Mouse (Mus musculus) heart, embryonic 16.5 days (tissue): ENCODE measurements around the gene Tpst2. TPM values are rescaled to one million over a fixed set of nuclear protein-coding genes. Genes with fewer than 3 reads are reported as not detected.

ENCODE experiments used
- ATAC-seq: fragments of 200-750 bp; cut with Nextera tagmentation; replicated peaks from 2 replicates; pipeline ENCODE4 v1.8.0; 2017; ENCODE audit warnings: moderate number of reproducible peaks; ENCODE audit not compliant: insufficient read depth, low FRiP score; ENCODE audit errors: extremely low read depth
- H3K27ac ChIP-seq: fragments of 300-500 bp; sonication (generic); 2 replicates; pipeline ENCODE4 v1.5.1; 2014; ENCODE audit warnings: mild to moderate bottlenecking, low read length, control low read depth, moderate library complexity
- H3K27me3 ChIP-seq: fragments of 300-500 bp; sonication (generic); 2 replicates; pipeline ENCODE4 v1.6.1; 2014; ENCODE audit warnings: low read length, mixed read lengths; ENCODE audit not compliant: control insufficient read depth, insufficient read depth
- H3K36me3 ChIP-seq: fragments of 300-500 bp; sonication (generic); 2 replicates; pipeline ENCODE4 v1.6.1; 2014; ENCODE audit not compliant: control insufficient read depth, insufficient read depth
- H3K4me1 ChIP-seq: fragments of 300-500 bp; sonication (generic); 2 replicates; pipeline ENCODE4 v1.6.1; 2014; ENCODE audit warnings: low read length, mixed read lengths; ENCODE audit not compliant: control insufficient read depth, insufficient read depth
- H3K4me2 ChIP-seq: fragments of 300-500 bp; sonication (generic); 2 replicates; pipeline ENCODE4 v1.6.1; 2014; ENCODE audit warnings: low read depth, mild to moderate bottlenecking, control low read depth, low read length
- H3K4me3 ChIP-seq: fragments of 300-500 bp; sonication (generic); 2 replicates; pipeline ENCODE4 v1.5.1; 2014; ENCODE audit warnings: mild to moderate bottlenecking, control low read depth, low read length
- H3K9ac ChIP-seq: fragments of 300-500 bp; sonication (generic); 2 replicates; pipeline ENCODE4 v1.6.1; 2014; ENCODE audit warnings: low read length, control low read depth
- H3K9me3 ChIP-seq: fragments of 300-500 bp; sonication (generic); replicated peaks from 2 replicates; pipeline ENCODE4 v1.6.1; 2016; ENCODE audit warnings: low read length; ENCODE audit not compliant: control insufficient read depth
- WGBS: fragments of 180-500 bp; shearing (Covaris S2); extraction: QIAGEN DNeasy Blood & Tissue Kit; methylation state at CpG from one replicate; pipeline ENCODE4 v1.1.7; 2014; 5-methylcytosine and 5-hydroxymethylcytosine counted together
- polyA plus RNA-seq: library from polyadenylated mRNA; unstranded; fragments of >200 nt; fragmentation: Nextera tagmentation; extraction: Ambion mirVana; gene quantifications from 2 replicates; pipeline ENCODE4 v1.2.1, GENCODE M21; 2015

Tpst2 gene
- polyA plus RNA-seq, 1 experiment from 2014 or later, result 53.0 TPM

GRCm38 (mm10) chr5:112283543-112284202, 7.2 kb downstream of the Tpst2 start:
- ATAC-seq, result peak; percentile 51; the same call in 1 of the 2 replicates
- peak overlapping the region; percentile 36; the same call in 1 of the 2 replicates for H3K4me2 ChIP-seq

GRCm38 (mm10) chr5:112284203-112284582, 7.7 kb downstream of the Tpst2 start:
- Histone ChIP-seq H3K27ac (peak overlapping the region; percentile 84), H3K9me3 (no peaks in the 10 kb centered on the region), H3K4me2 (peak overlapping the region; percentile 13; the same call in 1 of the 2 replicates), H3K4me1 (peaks cover 64% of the 10 kb centered on the region), H3K9ac (peak overlapping the region; percentile 40), H3K27me3 (no peaks in the 10 kb centered on the region), H3K36me3 (no peaks in the 10 kb centered on the region), H3K4me3 (no peak overlapping the region)
- ATAC-seq, result no peak
- 67% methylated on average over 7 of the region's 7 CpGs for WGBS

More at GRCm38 (mm10) chr5:112283543-112284202, 7.2 kb downstream of the Tpst2 start:
- 50% methylated on average over 10 of the region's 10 CpGs for WGBS
- H3K4me3 ChIP-seq, result no peak overlapping the region
- H3K9me3 ChIP-seq, result no peaks in the 10 kb centered on the region
- peaks cover 66% of the 10 kb centered on the region for H3K4me1 ChIP-seq
- H3K9ac ChIP-seq, result no peak overlapping the region
- no peaks in the 10 kb centered on the region for H3K36me3 ChIP-seq
- H3K27me3 ChIP-seq, result no peaks in the 10 kb centered on the region
- peak overlapping the region; percentile 84 for H3K27ac ChIP-seq

GRCm38 (mm10) chr5:112285548-112286085, 9.1 kb downstream of the Tpst2 start:
- peaks cover 55% of the 10 kb centered on the region for H3K4me1 ChIP-seq
- H3K4me3 ChIP-seq, result no peak overlapping the region
- ATAC-seq, result no peak
- no peaks in the 10 kb centered on the region for H3K27me3 ChIP-seq
- H3K27ac ChIP-seq, result peak overlapping the region; percentile 84; the same call in 1 of the 2 replicates
- 0 out of 2 replicates have a peak overlapping the region, but pooled peaks have one; percentile 7 for H3K9ac ChIP-seq
- no peak overlapping the region for H3K4me2 ChIP-seq
- no peaks in the 10 kb centered on the region for H3K36me3 ChIP-seq
- 78% methylated on average over 7 of the region's 7 CpGs for WGBS
- no peaks in the 10 kb centered on the region for H3K9me3 ChIP-seq

GRCm38 (mm10) chr5:112286608-112286983, 10.1 kb downstream of the Tpst2 start:
- 68% methylated on average over 2 of the region's 2 CpGs for WGBS
- Histone ChIP-seq H3K36me3 (no peaks in the 10 kb centered on the region), H3K9me3 (no peaks in the 10 kb centered on the region), H3K9ac (no peak overlapping the region), H3K4me3 (no peak overlapping the region), H3K27me3 (no peaks in the 10 kb centered on the region), H3K4me2 (no peak overlapping the region), H3K4me1 (peaks cover 47% of the 10 kb centered on the region), H3K27ac (peak overlapping the region; percentile 50; the same call in 1 of the 2 replicates)
- no peak for ATAC-seq

- Histone ChIP-seq H3K4me2 (no peak overlapping the region), H3K4me3 (no peak overlapping the region), H3K27me3 (no peaks in the 10 kb centered on the region), H3K36me3 (no peaks in the 10 kb centered on the region), H3K9me3 (no peaks in the 10 kb centered on the region), H3K4me1 (peaks cover 45% of the 10 kb centered on the region), H3K9ac (no peak overlapping the region; the same call in 1 of the 2 replicates), H3K27ac (peak overlapping the region; percentile 75)
- WGBS, result 67% methylated on average over 11 of the region's 11 CpGs
- no peak for ATAC-seq
Observed at GRCm38 (mm10) chr5:112286984-112287641, 10.6 kb downstream of the Tpst2 start.

GRCm38 (mm10) chr5:112287652-112288051, 11.2 kb downstream of the Tpst2 start:
- H3K27me3 ChIP-seq, result no peaks in the 10 kb centered on the region
- H3K4me3 ChIP-seq, result no peak overlapping the region
- 84% methylated on average over 2 of the region's 2 CpGs for WGBS
- H3K9ac ChIP-seq, result no peak overlapping the region; the same call in 1 of the 2 replicates
- peak overlapping the region; percentile 75 for H3K27ac ChIP-seq
- peak overlapping the region; percentile 1; the same call in 1 of the 2 replicates for H3K4me2 ChIP-seq
- H3K4me1 ChIP-seq, result peaks cover 44% of the 10 kb centered on the region
- no peaks in the 10 kb centered on the region for H3K9me3 ChIP-seq
- no peaks in the 10 kb centered on the region for H3K36me3 ChIP-seq
- no peak for ATAC-seq

GRCm38 (mm10) chr5:112288193-112289141, 12.0 kb downstream of the Tpst2 start:
- peak overlapping the region; percentile 3; the same call in 1 of the 2 replicates for H3K4me2 ChIP-seq
- H3K27ac ChIP-seq, result peak overlapping the region; percentile 75; the same call in 1 of the 2 replicates
- 64% methylated on average over 9 of the region's 9 CpGs for WGBS
- no peak overlapping the region for H3K9ac ChIP-seq
- peak overlapping the region; percentile 28; the same call in 1 of the 2 replicates for H3K4me3 ChIP-seq
- H3K27me3 ChIP-seq, result no peaks in the 10 kb centered on the region
- H3K36me3 ChIP-seq, result no peaks in the 10 kb centered on the region
- no peaks in the 10 kb centered on the region for H3K9me3 ChIP-seq
- peaks cover 41% of the 10 kb centered on the region for H3K4me1 ChIP-seq
- ATAC-seq, result no peak

GRCm38 (mm10) chr5:112289236-112289635, 12.7 kb downstream of the Tpst2 start:
- WGBS, result 43% methylated on average over 6 of the region's 8 CpGs
- H3K27me3 ChIP-seq, result no peaks in the 10 kb centered on the region
- peak overlapping the region; percentile 55; the same call in 1 of the 2 replicates for H3K9ac ChIP-seq
- H3K9me3 ChIP-seq, result no peaks in the 10 kb centered on the region
- H3K27ac ChIP-seq, result no peak overlapping the region
- H3K4me1 ChIP-seq, result peaks cover 34% of the 10 kb centered on the region
- no peak for ATAC-seq
- peak overlapping the region; percentile 28 for H3K4me3 ChIP-seq
- H3K4me2 ChIP-seq, result peak overlapping the region; percentile 47
- H3K36me3 ChIP-seq, result no peaks in the 10 kb centered on the region
